Mouse (Mus musculus): ENCODE data around the gene Tjp3. TPM values are rescaled to one million over a fixed set of nuclear protein-coding genes. Genes with fewer than 3 reads are reported as not detected.
A peak's percentile ranks its signal among the peaks of the same experiment; 100 is the strongest.

The Tjp3 gene
- total RNA-seq, 1 experiment from 2014 or later = 7.2 TPM

DNA sequence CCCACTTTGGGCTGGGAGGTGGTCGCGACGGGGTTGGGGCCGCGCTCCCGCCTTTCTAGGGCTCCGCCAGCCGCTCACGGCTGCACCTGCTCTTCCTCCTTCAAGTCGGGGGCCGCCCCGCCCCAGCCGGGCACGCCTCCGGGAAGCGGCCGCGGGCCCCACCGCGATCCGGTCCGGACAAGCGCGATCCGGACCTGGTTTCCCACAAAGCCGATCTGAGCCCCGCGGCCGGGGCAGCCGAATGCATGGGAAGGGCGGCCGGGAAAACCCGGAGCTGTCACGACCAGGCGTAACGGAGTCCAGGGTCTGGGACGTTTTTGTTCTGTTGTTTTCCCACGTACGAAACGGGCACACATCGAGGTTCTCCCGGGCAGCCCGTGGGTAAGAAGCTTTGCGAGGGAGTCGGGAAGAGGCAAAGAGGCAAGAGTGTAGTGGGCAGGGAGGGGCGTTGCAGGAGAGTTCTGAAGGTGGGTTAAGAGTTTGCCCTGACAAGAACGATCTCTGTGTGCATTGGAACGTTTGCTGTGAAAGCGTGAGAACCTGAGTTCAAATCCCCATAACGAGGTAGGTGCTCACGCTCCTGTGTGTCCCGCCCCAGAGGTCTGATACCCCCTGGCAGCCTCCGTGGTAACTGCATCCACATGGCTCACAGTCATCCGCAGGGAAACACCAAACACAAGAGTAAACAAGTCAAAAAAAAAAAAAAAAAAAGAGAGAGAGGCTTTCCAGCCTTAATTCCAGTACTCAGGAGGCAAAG is 5.5 kb downstream of the Tjp3 start:
- peak; percentile 72 for ATAC-seq (ENCODE audit: extremely low read depth, insufficient number of reproducible peaks, low FRiP score, poor library complexity, severe bottlenecking)

GRCm38 (mm10) chr10:81284719-81285118 is 6.7 kb downstream of the Tjp3 start:
- no peak for ATAC-seq (ENCODE audit: extremely low read depth, insufficient number of reproducible peaks, low FRiP score, poor library complexity, severe bottlenecking)

DNA sequence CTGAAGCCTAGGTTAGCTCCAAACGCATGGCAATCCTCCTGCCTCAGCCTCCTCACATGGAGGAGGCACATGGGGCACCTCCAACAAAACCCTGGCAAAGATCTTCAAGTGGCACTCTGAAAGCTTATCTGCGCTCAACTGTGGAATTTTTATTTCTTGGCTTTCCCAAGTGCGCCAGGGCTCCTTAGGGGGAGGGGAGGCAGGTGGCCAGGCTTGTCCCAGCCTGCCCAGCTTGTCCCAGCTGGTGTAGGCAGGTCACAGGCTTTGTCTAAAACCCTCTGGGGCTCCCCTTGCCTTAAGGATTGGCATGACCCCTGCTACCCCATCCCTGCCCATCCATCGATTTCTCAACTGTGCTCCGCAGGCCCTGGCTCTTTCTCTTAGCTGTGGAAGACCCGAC is 7.2 kb downstream of the Tjp3 start:
- no peak for ATAC-seq (ENCODE audit: extremely low read depth, insufficient number of reproducible peaks, low FRiP score, poor library complexity, severe bottlenecking)

GRCm38 (mm10) chr10:81279496-81279895 is 11.9 kb downstream of the Tjp3 start:
- no peak for ATAC-seq (ENCODE audit: extremely low read depth, insufficient number of reproducible peaks, low FRiP score, poor library complexity, severe bottlenecking)

DNA sequence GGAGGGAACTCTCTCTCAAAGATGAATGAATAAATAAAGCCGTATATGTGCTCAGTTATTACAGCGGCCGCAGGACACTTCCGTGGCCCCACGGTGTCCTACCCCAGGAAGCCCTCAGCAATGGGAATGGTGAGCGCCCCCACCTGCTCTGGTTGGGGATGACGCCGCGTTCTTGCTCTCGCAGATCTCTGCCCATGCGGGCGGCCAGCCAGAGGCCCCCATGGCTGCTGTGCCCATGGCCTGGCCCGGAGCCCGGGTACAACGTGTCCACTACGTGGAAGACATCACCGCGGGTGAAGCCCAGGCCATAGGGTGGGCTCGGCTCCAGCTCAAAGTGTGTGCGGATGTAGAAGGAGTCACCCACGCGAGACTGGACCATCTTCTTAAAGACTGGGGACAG is 13.7 kb downstream of the Tjp3 start:
- ATAC-seq (ENCODE audit: extremely low read depth, insufficient number of reproducible peaks, low FRiP score, poor library complexity, severe bottlenecking) = no peak

DNA sequence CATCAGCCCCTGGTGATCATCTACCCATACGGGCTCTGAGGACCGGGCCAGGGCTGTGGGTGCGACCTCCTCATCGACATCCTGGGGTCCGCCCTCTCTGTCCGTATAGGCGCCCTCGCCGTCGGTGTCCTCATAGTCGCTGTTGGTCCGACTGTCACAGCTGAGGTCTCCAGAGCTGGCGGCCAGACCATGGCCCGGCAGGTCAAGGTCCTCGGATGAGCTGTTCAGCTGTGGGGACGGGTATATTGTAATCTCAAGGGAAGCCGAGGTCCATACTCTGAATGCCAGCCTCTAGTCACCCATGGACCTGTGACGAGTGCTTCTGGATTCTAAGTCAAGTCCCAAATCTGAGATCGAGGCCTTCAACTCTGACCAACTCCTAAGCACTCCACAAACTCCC is 17.5 kb downstream of the Tjp3 start:
- no peak for ATAC-seq (ENCODE audit: extremely low read depth, insufficient number of reproducible peaks, low FRiP score, poor library complexity, severe bottlenecking)

GRCm38 (mm10) chr10:81272356-81272755 is 19.0 kb downstream of the Tjp3 start:
- no peak for ATAC-seq (ENCODE audit: extremely low read depth, insufficient number of reproducible peaks, low FRiP score, poor library complexity, severe bottlenecking)

DNA sequence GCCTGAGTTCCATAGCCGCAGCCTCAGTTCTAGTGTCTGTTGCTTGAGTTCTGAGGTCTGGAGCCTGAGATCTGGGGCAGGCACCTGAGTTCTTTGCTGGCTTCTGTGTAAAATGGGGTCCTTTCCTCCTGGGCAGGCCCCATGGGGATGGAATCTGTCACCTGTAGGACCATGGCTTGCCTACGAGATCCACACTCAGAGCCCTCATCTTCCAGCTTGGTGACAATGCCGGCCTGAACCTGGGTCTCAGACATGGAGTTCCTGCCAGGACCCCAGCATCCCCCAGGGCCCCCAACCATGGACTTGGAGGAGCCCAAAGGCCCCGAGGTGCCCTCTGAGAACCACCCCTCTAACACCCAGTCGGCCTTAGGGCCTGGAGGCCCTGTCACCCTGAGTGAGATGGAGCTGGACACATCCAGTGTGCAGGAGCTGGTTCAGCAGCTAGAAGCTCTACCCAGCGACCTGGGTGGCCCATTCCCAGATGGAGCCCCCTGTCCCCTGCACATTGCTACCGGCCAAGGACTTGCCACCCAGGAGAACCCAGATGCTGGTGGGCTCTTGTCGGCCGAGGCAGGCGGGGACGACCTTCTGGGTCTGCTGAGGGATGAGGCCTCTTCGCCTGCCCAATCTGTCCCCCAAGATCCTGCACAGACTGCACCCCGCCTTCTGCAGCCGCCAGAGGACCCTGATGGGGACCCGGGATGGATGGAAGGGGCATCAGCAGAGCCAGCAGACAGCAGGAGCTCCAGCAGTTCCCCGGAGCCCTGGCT is 22.6 kb downstream of the Tjp3 start:
- no peak for ATAC-seq (ENCODE audit: extremely low read depth, insufficient number of reproducible peaks, low FRiP score, poor library complexity, severe bottlenecking)

DNA sequence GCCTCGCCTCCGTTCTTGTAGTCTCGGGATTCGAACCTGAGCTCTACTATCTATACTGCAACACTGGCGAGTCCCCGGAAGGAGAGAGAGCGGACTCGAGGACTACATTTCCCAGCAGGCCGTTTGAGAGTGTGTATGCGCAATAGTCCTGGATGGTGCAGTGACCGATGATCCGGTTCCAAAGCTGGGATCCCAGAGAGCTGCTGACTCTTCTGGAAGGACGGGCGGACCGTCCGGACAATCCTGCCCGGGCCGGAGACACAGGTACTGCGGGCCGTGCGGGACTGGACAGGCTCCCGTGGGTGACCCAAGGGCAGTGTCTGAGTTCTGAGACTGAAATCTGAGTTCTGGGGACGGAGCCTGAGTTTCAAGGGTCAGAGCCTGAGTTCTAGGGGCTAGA is 23.3 kb downstream of the Tjp3 start:
- ATAC-seq (ENCODE audit: extremely low read depth, insufficient number of reproducible peaks, low FRiP score, poor library complexity, severe bottlenecking) = peak; percentile 58

DNA sequence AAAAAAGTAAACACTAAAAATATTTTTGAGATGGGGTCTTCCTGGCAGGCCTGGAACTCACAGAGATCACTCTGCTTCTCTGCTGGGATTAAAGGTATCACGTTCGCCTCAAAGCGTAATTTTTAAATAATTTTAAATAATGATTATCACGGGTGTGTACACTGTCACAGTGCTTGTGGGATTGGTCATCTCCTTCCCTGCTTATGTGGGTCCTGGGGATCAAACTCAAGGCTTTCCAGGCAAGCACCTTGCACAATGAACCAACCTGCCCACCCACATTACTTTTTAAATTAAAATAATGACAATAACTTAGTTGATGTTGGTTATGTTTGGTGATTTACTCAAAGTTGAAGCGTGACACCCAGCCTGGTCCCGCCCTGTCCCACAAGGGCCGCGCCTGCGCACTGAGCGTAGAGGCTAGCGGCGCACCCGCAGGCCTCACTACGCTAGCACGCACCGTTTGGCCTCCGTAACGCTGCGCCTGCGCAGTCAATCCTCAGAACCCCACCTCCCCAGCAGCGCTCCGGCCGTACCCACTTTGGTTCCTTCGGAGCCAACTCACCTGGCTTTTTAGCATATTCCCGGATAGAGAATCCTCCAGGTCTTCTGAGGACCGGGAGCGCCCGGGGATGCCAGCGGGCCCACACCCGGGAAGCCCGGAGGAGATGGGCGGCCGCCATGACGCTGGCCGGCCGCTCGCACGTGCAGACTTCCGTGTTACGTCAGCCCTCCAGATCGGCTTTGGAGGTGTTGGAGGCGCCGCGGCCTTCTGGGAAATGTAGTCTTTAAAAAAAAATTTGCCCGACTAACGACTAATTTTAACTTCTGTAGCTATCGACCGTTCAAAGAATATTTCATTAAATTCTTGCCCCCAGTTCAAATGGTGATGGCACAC is 24.9 kb downstream of the Tjp3 start, which contains the start of the genes Mrpl54 and Apba3:
Gene Mrpl54 (minus strand): TSS at position 724 of the 895 bp plus-strand sequence.
Gene Apba3 (plus strand): TSS at position 750 of the 895 bp plus-strand sequence.
- ATAC-seq (ENCODE audit: extremely low read depth, insufficient number of reproducible peaks, low FRiP score, poor library complexity, severe bottlenecking) = peak; percentile 74

- no peak for ATAC-seq (ENCODE audit: extremely low read depth, insufficient number of reproducible peaks, low FRiP score, poor library complexity, severe bottlenecking)
These were observed 25.8 kb downstream of the Tjp3 start for GRCm38 (mm10) chr10:81265540-81265939.

DNA sequence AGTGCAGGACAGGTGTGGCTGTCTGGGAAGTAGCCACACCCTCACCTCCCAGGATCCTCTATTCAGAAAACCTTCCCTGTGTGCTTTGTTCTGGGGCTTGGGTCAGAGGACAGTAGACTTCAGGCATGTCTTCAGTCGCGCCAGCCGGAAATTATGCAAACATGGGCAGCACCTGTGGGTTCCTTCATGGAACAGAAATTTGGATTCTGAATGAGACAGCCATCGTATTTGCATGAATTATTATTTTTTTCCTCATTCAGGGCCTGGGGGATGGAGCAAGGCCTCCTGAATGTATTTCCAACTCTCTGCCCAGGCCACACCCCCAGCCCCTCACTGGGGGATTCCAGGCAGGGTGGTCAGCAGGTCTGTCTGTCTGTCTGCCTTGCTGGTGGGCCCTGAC is 30.4 kb downstream of the Tjp3 start:
- no peak for ATAC-seq (ENCODE audit: extremely low read depth, insufficient number of reproducible peaks, low FRiP score, poor library complexity, severe bottlenecking)

GRCm38 (mm10) chr10:81259225-81259884 is 32.0 kb downstream of the Tjp3 start:
- ATAC-seq (ENCODE audit: extremely low read depth, insufficient number of reproducible peaks, low FRiP score, poor library complexity, severe bottlenecking) = no peak

GRCm38 (mm10) chr10:81257158-81258039 is 34.0 kb downstream of the Tjp3 start:
- ATAC-seq (ENCODE audit: extremely low read depth, insufficient number of reproducible peaks, low FRiP score, poor library complexity, severe bottlenecking) = peak; percentile 23; the same call in 1 of the 2 replicates

GRCm38 (mm10) chr10:81254886-81255285 is 36.5 kb downstream of the Tjp3 start:
- ATAC-seq (ENCODE audit: extremely low read depth, insufficient number of reproducible peaks, low FRiP score, poor library complexity, severe bottlenecking) = no peak

GRCm38 (mm10) chr10:81252424-81253419 is 38.7 kb downstream of the Tjp3 start, which contains the start of gene Matk:
Gene Matk (plus strand): TSS chr10:81252935.
- ATAC-seq (ENCODE audit: extremely low read depth, insufficient number of reproducible peaks, low FRiP score, poor library complexity, severe bottlenecking) = 0 out of 2 replicates have a peak, but pooled peaks have one; percentile 23

DNA sequence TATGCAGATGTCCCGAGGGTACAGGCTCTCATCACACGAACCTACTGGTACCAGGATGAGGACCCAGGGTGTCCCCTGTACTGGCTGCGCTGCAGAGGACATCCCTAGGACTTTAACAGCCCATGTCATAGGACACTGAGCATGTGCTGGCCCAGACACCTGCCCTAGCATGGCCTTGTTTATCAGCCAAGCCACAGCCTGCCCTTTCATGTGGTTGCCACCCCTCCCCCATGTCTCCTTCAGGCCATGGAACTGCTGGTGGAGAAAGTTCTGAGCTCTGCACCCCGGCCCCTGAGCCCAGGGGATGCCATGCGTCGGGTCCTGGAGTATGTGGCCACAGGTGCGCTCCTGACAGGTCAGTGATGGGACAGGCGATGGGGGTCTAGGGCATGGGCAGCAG is 41.9 kb downstream of the Tjp3 start:
- ATAC-seq (ENCODE audit: extremely low read depth, insufficient number of reproducible peaks, low FRiP score, poor library complexity, severe bottlenecking) = no peak

All from neutrophil, adult 5-6 weeks (primary cell).